Mouse (Mus musculus): Measurements from ENCODE around the gene Tbkbp1. TPM values are rescaled to one million over a fixed set of nuclear protein-coding genes. Genes with fewer than 3 reads are reported as not detected.
A peak's percentile ranks its signal among the peaks of the same experiment; 100 is the strongest.
"Not testable (repeated sequence)": the region's sequence is repeated elsewhere in the genome, so short reads cannot be mapped to it uniquely, and the experiment has no call there.

Gene Tbkbp1
- polyA plus RNA-seq, 1 experiment from 2014 or later, result 10.8 TPM

GRCm38 (mm10) chr11:97190992-97191391 lies 39.7 kb upstream of the Tbkbp1 start:
- Histone ChIP-seq H3K9ac (no peak overlapping the region), H3K9me3 (ENCODE audit: low read depth, low read length) (no peaks in the 10 kb centered on the region), H3K4me2 (no peak overlapping the region), H3K4me3 (ENCODE audit: low read depth, low read length) (no peak overlapping the region), H3K36me3 (ENCODE audit: insufficient read depth) (peaks cover 13% of the 10 kb centered on the region), H3K4me1 (ENCODE audit: insufficient read depth) (peaks cover 8% of the 10 kb centered on the region; the same call in 1 of the 2 replicates), H3K27me3 (ENCODE audit: insufficient read depth, low read length) (no peaks in the 10 kb centered on the region), H3K27ac (ENCODE audit: low read depth) (no peak overlapping the region)
- WGBS, result 87% methylated on average over 6 of the region's 6 CpGs
- no peak for ATAC-seq (ENCODE audit: insufficient read depth)
- no peak for TF ChIP-seq CTCF (IDR thresholded peaks at IDR 0.05; ENCODE audit: low read depth)
- no peak for DNase-seq

GRCm38 (mm10) chr11:97189645-97190044 lies 38.4 kb upstream of the Tbkbp1 start:
- not testable (repeated sequence) for H3K4me1 ChIP-seq (ENCODE audit: insufficient read depth); H3K27me3 ChIP-seq (ENCODE audit: insufficient read depth, low read length); DNase-seq; H3K27ac ChIP-seq (ENCODE audit: low read depth); ATAC-seq (ENCODE audit: insufficient read depth); H3K9ac ChIP-seq; H3K9me3 ChIP-seq (ENCODE audit: low read depth, low read length)
- Histone ChIP-seq H3K36me3 (ENCODE audit: insufficient read depth) (peaks cover 26% of the 10 kb centered on the region), H3K4me3 (ENCODE audit: low read depth, low read length) (peak overlapping the region; percentile 89), H3K4me2 (peak overlapping the region; percentile 83)
- 85% methylated on average over 6 of the region's 6 CpGs for WGBS

GRCm38 (mm10) chr11:97189231-97189630 lies 37.9 kb upstream of the Tbkbp1 start:
- peak overlapping the region; percentile 75; the same call in 1 of the 2 replicates for H3K9ac ChIP-seq
- H3K27ac ChIP-seq (ENCODE audit: low read depth), result peak overlapping the region; percentile 93; the same call in 1 of the 2 replicates
- no peak for TF ChIP-seq CTCF (IDR thresholded peaks at IDR 0.05; ENCODE audit: low read depth)
- DNase-seq (no peak), ATAC-seq (ENCODE audit: insufficient read depth) (no peak)
- no peaks in the 10 kb centered on the region for H3K27me3 ChIP-seq (ENCODE audit: insufficient read depth, low read length)
- H3K9me3 ChIP-seq (ENCODE audit: low read depth, low read length), result no peaks in the 10 kb centered on the region
- H3K4me3 ChIP-seq (ENCODE audit: low read depth, low read length), result peak overlapping the region; percentile 89
- peak overlapping the region; percentile 83 for H3K4me2 ChIP-seq
- peaks cover 12% of the 10 kb centered on the region; the same call in 1 of the 2 replicates for H3K4me1 ChIP-seq (ENCODE audit: insufficient read depth)
- H3K36me3 ChIP-seq (ENCODE audit: insufficient read depth), result peaks cover 30% of the 10 kb centered on the region
- 40% methylated on average over 3 of the region's 3 CpGs for WGBS

GRCm38 (mm10) chr11:97188643-97188955 lies 37.3 kb upstream of the Tbkbp1 start:
- Histone ChIP-seq H3K27ac (ENCODE audit: low read depth) (peak overlapping the region; percentile 93), H3K36me3 (ENCODE audit: insufficient read depth) (peaks cover 37% of the 10 kb centered on the region), H3K9me3 (ENCODE audit: low read depth, low read length) (no peaks in the 10 kb centered on the region), H3K27me3 (ENCODE audit: insufficient read depth, low read length) (no peaks in the 10 kb centered on the region), H3K9ac (peak overlapping the region; percentile 75), H3K4me2 (peak overlapping the region; percentile 83), H3K4me3 (ENCODE audit: low read depth, low read length) (peak overlapping the region; percentile 89), H3K4me1 (ENCODE audit: insufficient read depth) (peaks cover 12% of the 10 kb centered on the region; the same call in 1 of the 2 replicates)
- no peak for DNase-seq
- ATAC-seq (ENCODE audit: insufficient read depth), result no peak
- under 1% methylated on average over 15 of the region's 15 CpGs for WGBS
- no peak for TF ChIP-seq CTCF (IDR thresholded peaks at IDR 0.05; ENCODE audit: low read depth)

GRCm38 (mm10) chr11:97187764-97188642 lies 36.7 kb upstream of the Tbkbp1 start, which contains the start of gene Kpnb1:
Gene Kpnb1, minus strand, starts transcription at chr11:97187881.
- Histone ChIP-seq H3K27ac (ENCODE audit: low read depth) (peak within 1 kb of the TSS; percentile 93), H3K9ac (peak within 1 kb of the TSS; percentile 89), H3K4me1 (ENCODE audit: insufficient read depth) (peaks cover 12% of the 10 kb centered on the region; the same call in 1 of the 2 replicates), H3K4me2 (peak within 1 kb of the TSS; percentile 83), H3K9me3 (ENCODE audit: low read depth, low read length) (no peaks in the 10 kb centered on the region), H3K36me3 (ENCODE audit: insufficient read depth) (peaks cover 43% of the 10 kb centered on the region), H3K4me3 (ENCODE audit: low read depth, low read length) (peak within 1 kb of the TSS; percentile 89), H3K27me3 (ENCODE audit: insufficient read depth, low read length) (no peaks in the 10 kb centered on the region)
- TF ChIP-seq CTCF (IDR thresholded peaks at IDR 0.05; ENCODE audit: low read depth), result no peak
- WGBS, result under 1% methylated on average over 95 of the region's 101 CpGs
- peak; percentile 99 for DNase-seq
- ATAC-seq (ENCODE audit: insufficient read depth), result peak; percentile 95

GRCm38 (mm10) chr11:97186947-97187763 lies 35.9 kb upstream of the Tbkbp1 start:
- peak; percentile 6; the same call in 1 of the 2 replicates for TF ChIP-seq CTCF (IDR thresholded peaks at IDR 0.05; ENCODE audit: low read depth)
- Histone ChIP-seq H3K4me1 (ENCODE audit: insufficient read depth) (peaks cover 12% of the 10 kb centered on the region; the same call in 1 of the 2 replicates), H3K27ac (ENCODE audit: low read depth) (peak overlapping the region; percentile 93), H3K27me3 (ENCODE audit: insufficient read depth, low read length) (no peaks in the 10 kb centered on the region), H3K4me3 (ENCODE audit: low read depth, low read length) (peak overlapping the region; percentile 89), H3K9me3 (ENCODE audit: low read depth, low read length) (no peaks in the 10 kb centered on the region), H3K9ac (peak overlapping the region; percentile 89), H3K4me2 (peak overlapping the region; percentile 82), H3K36me3 (ENCODE audit: insufficient read depth) (peaks cover 51% of the 10 kb centered on the region)
- WGBS, result under 1% methylated on average over 64 of the region's 74 CpGs
- DNase-seq (peak; percentile 97), ATAC-seq (ENCODE audit: insufficient read depth) (peak; percentile 75)
